20 mouse cellular contexts compared by ENCODE assay signal in genomic region chr4:105791944-105792343, GRCm38 (mm10). TPM values are rescaled to one million over a fixed set of nuclear protein-coding genes. Genes with fewer than 3 reads are reported as not detected.
"Had no signal": no experiment of that assay in that cellular context is flagged by ENCODE, and none has a peak within 500 bp of the region (broad histone marks: within the 10 kb centered on the region; RNA-seq: fewer than 3 reads in every experiment).

No protein-coding gene starts in this region.

- H3K9ac ChIP-seq: liver, embryonic 13.5 days; liver, postnatal 0 days; midbrain, embryonic 13.5 days had no signal

- H3K27me3 ChIP-seq: liver, embryonic 13.5 days; midbrain, embryonic 13.5 days had no signal

- DNase-seq: kidney, adult 9 months; kidney, postnatal 36 days; layer of hippocampus, adult 9-11 months; layer of hippocampus, postnatal 36 days; liver; liver, embryonic 13.5 days; liver, postnatal 0 days; right cerebral cortex, postnatal 14 days; thymus, postnatal 36 days had no signal

- H3K9me3 ChIP-seq: liver, embryonic 13.5 days; midbrain, embryonic 13.5 days had no signal

- ATAC-seq: liver, postnatal 0 days; midbrain, embryonic 13.5 days had no signal

- H3K36me3 ChIP-seq: liver, embryonic 13.5 days; midbrain, embryonic 13.5 days had no signal

- H3K27ac ChIP-seq: kidney, postnatal 0 days; liver, embryonic 13.5 days; midbrain, embryonic 13.5 days had no signal

- H3K4me2 ChIP-seq: liver, embryonic 13.5 days; midbrain, embryonic 13.5 days had no signal

- H3K4me3 ChIP-seq: liver, embryonic 13.5 days; midbrain, embryonic 13.5 days had no signal

- H3K4me1 ChIP-seq: liver, embryonic 13.5 days; midbrain, embryonic 13.5 days had no signal

RNA-seq across cellular contexts. Expression of gene Gm12728, which starts 2.3 kb away (rescaled TPM):
- total RNA-seq: layer of hippocampus, adult 18-20 months; layer of hippocampus, postnatal 36 days; left cerebral cortex, adult 8-10 months; left cerebral cortex, postnatal 36 days; midbrain, postnatal 0 days had no signal
- polyA plus RNA-seq: kidney, postnatal 0 days; liver, embryonic 13.5 days; liver, postnatal 0 days; lung, embryonic 16.5 days; midbrain, embryonic 13.5 days; neural tube, embryonic 14.5 days; small intestine, adult 2 months; stomach, embryonic 16.5 days; thymus, postnatal 0 days had no signal
